Mouse (Mus musculus): ENCODE results near the gene Gm39566.
"Not testable (repeated sequence)": the region's sequence is repeated elsewhere in the genome, so short reads cannot be mapped to it uniquely, and the experiment has no call there.

Gene Gm39566

GRCm38 (mm10) chr11:69815155-69815554 lies at the start of gene Gm39566:
Gene Gm39566, minus strand, starts transcription at chr11:69815298.
- no peak for DNase-seq (ENCODE audit: low read depth, low spot score)

DNA sequence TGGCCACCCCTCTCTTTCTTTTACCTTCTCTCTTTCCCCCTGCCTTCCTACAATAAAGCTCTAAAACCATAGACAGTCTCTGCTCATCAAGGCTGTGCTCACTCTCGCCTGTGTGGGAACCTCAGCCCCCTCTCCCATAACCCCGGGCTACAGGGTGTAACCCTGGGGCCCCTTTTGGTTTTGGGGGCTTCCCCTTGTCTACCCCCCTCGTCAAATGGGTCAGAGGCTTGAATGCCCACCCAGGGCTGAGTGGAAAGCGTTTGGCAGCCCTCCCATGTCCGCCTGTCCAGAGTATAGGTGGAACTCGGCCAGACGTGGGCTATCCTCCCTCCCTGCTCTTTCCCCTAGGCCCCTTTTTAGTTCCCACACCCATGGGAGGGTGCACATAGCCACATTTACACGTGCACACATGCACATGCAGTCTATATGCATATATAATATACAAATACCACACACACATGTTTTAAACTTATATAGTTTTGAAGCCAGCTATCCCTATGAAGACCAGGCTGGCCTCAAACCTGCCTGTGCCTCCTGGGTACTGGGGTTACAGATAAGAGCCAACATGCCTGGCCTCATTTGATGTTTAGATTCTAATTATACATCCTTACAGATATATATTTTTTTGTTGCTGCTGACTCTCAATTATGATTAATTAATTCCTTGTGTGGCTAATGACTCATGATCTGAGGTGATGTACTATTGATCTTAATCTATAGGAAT lies 49.2 kb upstream of the Gm39566 start:
- DNase-seq (ENCODE audit: low read depth, low spot score), result no peak

GRCm38 (mm10) chr11:69863729-69864128 lies 48.6 kb upstream of the Gm39566 start:
- not testable (repeated sequence) for DNase-seq (ENCODE audit: low read depth, low spot score)

DNA sequence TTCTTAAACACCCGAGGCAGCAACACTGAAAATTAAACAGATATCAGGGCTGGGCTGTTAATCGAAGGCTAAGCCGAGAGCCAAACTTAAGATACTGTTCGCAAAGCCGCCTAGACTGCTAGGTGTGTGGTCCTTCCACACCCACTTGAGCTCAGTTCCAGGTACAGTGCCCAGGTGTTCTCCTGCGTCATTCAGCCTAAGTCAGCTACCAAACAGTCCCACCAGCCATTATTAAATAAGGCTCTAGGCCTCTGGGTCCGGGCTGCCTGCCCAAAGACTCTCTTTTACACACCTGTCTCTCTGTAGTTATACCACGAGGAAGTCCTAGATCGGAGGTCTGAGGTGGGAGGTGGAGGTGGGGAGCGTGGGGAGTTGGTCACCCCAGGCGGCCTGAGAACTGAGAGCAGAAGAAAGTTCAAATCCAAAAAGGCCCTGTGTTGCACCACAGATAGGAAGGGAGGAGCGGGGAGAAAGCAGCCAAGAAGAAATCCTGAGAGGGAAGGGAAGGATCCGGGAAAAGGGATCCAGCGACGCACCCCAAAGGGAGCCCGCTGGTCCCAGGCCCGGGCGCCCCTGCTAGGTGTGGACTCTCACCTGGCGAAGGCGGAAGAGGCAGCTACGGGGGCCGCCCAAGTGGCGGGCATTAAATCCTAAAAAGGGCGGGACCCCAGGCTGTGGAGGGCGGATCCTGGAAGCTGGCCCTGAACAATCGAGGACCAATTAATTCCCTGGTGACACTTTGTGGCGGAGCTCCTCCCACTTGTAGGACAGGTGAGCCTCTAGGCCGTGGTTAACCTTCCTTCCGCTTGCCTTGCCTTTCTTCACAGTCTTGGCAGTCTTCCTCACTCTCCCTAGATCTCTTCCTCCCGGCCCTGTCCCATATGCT lies 43.3 kb upstream of the Gm39566 start, which contains the start of gene Tnk1:
Tnk1 (minus strand) TSS at position 618 of the 886 bp plus-strand sequence.
- peak; percentile 76 for DNase-seq (ENCODE audit: low read depth, low spot score)

GRCm38 (mm10) chr11:69855347-69855746 lies 40.2 kb upstream of the Gm39566 start:
- peak; percentile 92 for DNase-seq (ENCODE audit: low read depth, low spot score)

DNA sequence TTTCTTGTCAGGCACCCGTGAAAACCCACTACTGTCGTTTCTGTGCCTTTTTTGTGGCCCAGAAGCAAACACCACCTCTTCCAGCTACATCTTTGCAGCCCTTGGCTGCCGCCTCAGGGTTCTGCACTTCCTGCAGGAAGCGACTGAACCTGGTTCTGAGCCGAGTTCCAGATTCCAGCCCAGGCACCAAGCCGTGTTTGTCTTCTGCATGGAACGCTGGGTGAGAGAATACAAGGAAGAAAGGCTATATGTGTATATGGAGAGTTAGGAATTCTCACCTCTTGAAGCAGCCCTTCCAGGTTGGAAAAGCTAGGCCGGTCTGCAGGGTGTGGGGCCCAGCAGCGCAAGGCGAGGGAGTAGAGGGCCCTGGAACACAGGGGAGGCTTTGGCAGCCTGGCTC lies 39.6 kb upstream of the Gm39566 start:
- no peak for DNase-seq (ENCODE audit: low read depth, low spot score)

GRCm38 (mm10) chr11:69853994-69854393 lies 38.9 kb upstream of the Gm39566 start:
- peak; percentile 54 for DNase-seq (ENCODE audit: low read depth, low spot score)

DNA sequence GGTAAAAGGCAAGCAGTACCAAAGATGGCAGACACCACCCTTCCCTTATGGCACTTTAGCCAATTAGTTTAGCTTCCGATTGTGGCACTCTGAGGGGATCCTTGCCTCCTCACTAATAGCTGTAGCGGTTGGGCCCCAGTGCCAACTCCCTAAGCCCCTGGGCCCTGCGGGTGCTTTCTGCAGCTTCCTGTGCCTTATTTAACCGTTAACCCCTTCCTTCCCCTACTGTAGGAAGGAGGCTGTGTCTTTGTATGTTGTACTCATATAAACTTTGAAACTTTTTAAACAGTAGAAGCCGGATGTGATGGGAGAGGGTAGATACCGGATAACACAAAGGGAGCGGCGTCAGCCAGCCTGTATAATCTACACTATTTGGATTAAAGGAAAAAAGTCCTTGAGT lies 35.7 kb upstream of the Gm39566 start:
- DNase-seq (ENCODE audit: low read depth, low spot score), result no peak

- no peak for DNase-seq (ENCODE audit: low read depth, low spot score)
Measured at GRCm38 (mm10) chr11:69849884-69850283, 34.8 kb upstream of the Gm39566 start.

GRCm38 (mm10) chr11:69849128-69849527 lies 34.0 kb upstream of the Gm39566 start:
- no peak for DNase-seq (ENCODE audit: low read depth, low spot score)

DNA sequence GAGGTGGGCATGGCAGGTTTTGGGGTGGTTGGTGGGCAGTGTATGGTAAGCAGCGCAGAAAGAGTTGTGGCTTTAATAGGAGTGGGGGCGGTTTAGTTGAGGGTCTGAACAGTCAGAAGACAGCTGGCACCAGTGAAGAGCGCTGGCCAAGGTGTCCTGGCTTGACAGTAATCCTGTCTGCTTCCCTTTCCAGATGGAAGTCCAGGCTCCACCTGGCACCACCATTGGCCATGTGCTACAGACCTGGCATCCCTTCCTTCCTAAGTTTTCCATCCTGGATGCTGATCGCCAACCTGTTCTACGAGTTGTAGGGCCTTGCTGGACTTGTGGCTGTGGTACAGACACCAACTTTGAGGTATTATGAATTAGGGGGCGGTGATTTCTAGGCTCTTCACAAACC lies 32.9 kb upstream of the Gm39566 start:
- DNase-seq (ENCODE audit: low read depth, low spot score), result no peak

DNA sequence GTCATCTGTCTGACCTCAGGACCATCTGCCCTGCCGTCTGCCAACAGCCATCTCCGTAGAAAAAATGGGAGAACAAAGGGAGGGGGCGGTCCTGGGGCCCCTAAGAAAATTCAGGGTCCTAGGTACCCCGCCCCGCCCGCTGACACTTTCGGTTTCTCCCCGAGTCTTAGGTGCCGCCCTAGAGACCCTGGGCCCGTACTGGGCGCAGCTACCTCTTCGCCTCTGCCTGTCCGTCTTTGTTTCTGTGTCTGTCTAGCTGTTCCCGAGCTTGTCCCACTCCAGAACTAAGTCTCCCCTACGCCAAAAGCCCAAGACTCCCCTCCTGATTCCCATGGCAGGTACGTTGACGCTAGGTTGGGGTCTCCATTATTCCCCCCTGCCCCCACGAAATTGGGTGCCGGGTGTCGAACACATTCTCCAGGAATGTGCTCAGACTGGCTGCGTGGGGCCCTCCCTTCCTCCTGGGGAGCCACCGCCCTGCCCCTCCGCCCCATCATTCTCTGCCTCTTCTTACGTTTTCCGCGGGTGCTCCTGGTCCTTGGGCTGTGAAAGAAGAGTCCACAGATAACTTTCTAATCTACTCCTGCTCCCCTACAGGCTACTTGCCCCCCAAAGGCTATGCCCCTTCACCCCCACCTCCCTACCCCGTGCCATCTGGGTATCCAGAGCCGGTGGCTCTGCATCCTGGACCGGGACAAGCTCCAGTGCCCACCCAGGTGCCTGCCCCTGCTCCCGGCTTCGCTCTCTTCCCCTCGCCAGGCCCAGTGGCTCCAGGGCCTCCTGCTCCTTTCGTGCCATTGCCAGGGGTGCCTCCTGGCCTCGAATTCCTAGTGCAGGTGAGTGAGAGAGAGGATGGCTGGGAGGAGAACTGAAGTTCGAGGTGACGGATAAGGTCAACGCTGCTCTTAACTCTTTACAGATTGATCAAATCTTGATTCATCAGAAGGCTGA lies 31.9 kb upstream of the Gm39566 start:
- peak; percentile 41 for DNase-seq (ENCODE audit: low read depth, low spot score)

GRCm38 (mm10) chr11:69846198-69846680 lies 31.1 kb upstream of the Gm39566 start, which contains the start of gene Plscr3:
Gene Plscr3, plus strand, starts transcription at chr11:69846376.
- DNase-seq (ENCODE audit: low read depth, low spot score), result peak; percentile 93

DNA sequence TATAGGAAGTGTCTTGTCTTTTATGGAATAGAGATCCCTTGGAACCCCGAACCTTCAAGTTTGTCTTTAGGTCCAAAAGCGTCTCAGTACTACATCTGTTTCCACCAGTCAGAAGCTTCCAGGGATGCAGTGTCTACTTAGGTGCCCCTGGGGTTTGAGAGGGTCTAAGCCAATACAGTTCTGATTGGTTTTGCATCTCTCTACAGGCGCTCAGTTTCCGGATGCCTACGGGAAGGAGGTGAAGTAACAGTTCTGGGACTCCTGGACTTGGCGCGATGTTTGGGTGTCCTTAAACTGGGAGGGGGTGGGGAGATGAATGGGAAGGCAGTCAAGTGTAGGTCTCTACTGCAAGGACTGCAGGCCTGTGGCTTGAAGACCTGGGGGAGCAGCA lies 23.6 kb upstream of the Gm39566 start:
- DNase-seq (ENCODE audit: low read depth, low spot score), result peak; percentile 63

- DNase-seq (ENCODE audit: low read depth, low spot score), result peak; percentile 100
Measured at GRCm38 (mm10) chr11:69837952-69838713, 23.0 kb upstream of the Gm39566 start, which contains the start of gene Tmem256. Gene Tmem256, plus strand, starts transcription at chr11:69838514.

- DNase-seq (ENCODE audit: low read depth, low spot score), result no peak
Measured at GRCm38 (mm10) chr11:69837604-69837951, 22.5 kb upstream of the Gm39566 start, which contains the start of gene Nlgn2. Gene Nlgn2, minus strand, starts transcription at chr11:69837784.

- DNase-seq (ENCODE audit: low read depth, low spot score), result peak; percentile 50
Measured at GRCm38 (mm10) chr11:69836703-69837576, 21.8 kb upstream of the Gm39566 start.

GRCm38 (mm10) chr11:69835966-69836335 lies 20.9 kb upstream of the Gm39566 start:
- no peak for DNase-seq (ENCODE audit: low read depth, low spot score)

DNA sequence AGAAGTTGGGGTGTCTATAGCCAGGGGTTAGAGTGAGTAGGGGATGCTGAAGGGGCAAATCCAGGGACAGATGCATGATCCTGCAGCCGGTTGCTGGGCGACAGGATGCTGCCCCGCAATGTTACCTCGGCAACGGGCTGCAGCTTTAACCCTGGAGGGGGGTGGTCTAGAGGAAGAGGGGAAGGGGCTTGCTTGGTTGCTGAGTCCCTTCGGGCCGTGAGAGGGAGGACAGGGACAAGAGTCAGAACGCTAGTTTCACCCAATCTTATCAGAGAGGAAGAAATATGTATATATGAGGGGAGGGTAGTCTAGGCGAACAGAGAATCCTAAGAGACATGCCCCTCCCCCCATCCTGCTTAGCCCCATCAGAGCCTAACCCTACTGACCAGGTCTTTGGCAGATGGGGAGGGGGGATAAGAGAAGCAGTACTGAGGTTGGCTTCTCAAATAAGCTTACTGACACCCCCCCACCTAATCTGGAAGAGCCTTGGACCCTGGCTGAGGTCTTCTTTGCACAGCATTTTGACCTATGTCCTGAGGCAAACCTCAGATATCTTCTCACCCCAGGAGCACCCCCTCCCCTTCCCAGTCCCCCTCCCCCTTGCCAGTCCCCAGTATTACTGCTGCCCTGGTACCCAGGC lies 20.3 kb upstream of the Gm39566 start:
- no peak for DNase-seq (ENCODE audit: low read depth, low spot score)
